Mouse (Mus musculus) kidney, adult 2 months (tissue): ENCODE results near the gene Prickle2.

Source experiments
- CTCF ChIP-seq: fragments of 200-500 bp; conservative IDR thresholded peaks from 2 replicates; pipeline ENCODE4 v1.5.1; 2011; ENCODE audit warnings: low read depth, mild to moderate bottlenecking, control low read depth, low read length, moderate library complexity, mixed read lengths; ENCODE audit not compliant: insufficient read depth, insufficient read length
- POLR2A ChIP-seq: fragments of 200-500 bp; IDR thresholded peaks from one replicate; pipeline ENCODE4 v1.6.1; 2011; ENCODE audit warnings: low read depth, low read length, control low read depth

DNA sequence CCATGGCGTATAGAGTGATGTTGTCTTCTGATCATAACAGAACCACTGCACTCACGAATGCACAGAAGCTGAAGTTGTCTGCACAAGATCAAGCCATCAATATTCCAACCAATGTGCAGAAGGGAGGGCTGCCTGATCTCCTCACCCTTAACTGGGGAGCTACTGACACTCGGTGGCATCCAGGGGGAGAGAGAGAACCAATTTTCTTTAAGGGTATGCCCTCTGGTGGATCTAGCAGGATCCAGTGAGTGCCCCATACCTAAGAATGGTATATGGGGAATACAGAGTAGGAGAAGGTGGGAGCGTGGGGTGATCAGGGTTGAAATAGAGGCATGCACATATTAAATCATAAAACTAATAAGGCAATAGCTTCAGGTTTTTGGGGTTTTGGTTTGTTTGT lies 2.2 kb upstream of the Prickle2 start:
- TF ChIP-seq CTCF, result no peak
- no peak for TF ChIP-seq POLR2A
